Mouse (Mus musculus) kidney, adult 18-20 months (tissue): ENCODE measurements around the gene 6430628N08Rik.

Experiments
- DNase-seq: peaks from one replicate; pipeline ENCODE4 v3.0.0; 2021

Gene 6430628N08Rik

GRCm38 (mm10) chr4:115890066-115890465 is 399 bp upstream of the 6430628N08Rik start:
- no peak for DNase-seq

DNA sequence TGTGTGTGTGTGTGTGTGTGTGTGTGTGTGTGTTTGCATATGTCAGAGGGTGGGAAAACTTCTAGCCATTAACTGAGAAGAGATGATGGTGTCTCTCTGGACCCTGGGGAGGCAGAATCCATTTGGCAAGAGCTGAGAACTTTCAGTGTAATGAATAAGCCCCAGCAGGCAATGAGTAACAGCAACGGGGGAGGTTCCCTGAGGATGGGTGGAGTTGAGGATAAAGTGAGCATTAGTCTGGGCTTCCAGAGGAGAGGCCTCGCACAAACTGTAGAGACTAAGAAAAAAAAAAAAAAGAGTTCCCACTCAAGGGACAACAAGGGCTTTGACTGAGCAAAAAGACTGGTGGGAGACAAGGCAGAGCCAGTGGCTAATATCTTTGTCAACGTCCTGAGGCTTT is 3.8 kb downstream of the 6430628N08Rik start:
- peak; percentile 78 for DNase-seq

DNA sequence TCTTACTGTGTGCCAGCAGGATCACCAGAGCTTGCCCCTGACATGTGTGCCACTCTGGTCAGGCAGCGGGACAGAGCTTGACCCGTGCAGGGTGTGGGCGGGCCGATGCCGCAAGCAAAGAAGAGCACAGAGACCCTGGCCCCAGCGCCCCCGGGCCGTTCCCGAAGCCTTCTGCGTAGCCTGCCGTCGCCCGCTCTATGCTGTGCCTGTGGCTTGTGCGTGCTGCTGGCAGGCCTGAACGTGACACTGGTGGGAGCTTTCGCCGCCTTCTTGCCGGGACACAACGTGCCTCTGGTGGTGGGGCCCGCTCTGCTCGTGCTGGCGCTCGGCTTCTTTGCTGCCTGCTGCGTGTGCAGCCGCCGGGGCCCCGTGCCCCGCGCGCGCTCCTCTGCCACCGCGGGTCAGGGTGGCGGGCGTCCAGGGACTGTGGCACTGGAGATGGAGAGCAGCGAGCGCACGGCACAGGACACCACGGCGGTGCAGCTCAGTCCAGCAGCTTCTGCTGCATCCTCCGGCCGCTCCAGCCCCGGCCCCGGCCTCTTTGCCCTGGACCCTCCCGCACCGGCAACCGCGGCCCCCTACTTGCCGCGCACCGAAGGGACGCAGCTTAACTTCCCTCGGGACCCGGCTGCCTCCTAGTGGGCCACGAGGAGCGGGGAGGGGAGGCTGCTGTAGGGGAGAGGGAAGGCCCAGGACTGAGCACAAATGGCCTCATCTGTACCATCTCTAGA is 7.6 kb downstream of the 6430628N08Rik start:
- no peak for DNase-seq

DNA sequence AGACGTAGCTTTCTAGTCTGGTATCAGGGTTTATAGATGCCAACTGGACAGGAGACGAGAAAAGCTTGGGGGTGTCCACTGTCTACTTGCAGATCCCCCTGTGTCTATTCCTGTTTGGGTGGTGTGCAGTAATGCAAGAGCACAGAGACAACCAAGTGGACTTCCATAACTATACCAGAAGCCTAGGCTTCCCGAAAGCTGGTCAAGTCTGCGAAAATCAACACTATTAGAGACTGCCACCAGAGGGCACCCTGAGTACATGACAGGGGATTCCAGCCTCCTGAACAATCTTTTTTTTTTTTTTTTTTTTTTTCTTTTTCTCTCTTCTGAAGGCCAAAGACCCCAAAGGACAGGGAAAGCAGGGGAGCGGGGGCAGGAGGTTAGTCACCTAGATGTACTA is 12.4 kb downstream of the 6430628N08Rik start:
- peak; percentile 83 for DNase-seq

- DNase-seq: no peak
Measured at GRCm38 (mm10) chr4:115904375-115904774, 13.9 kb downstream of the 6430628N08Rik start.

- no peak for DNase-seq
Measured at GRCm38 (mm10) chr4:115905701-115906100, 15.2 kb downstream of the 6430628N08Rik start.

- DNase-seq: no peak
Measured at GRCm38 (mm10) chr4:115906791-115907190, 16.3 kb downstream of the 6430628N08Rik start.

GRCm38 (mm10) chr4:115907994-115908393 is 17.5 kb downstream of the 6430628N08Rik start:
- no peak for DNase-seq

GRCm38 (mm10) chr4:115908641-115909040 is 18.2 kb downstream of the 6430628N08Rik start:
- no peak for DNase-seq

DNA sequence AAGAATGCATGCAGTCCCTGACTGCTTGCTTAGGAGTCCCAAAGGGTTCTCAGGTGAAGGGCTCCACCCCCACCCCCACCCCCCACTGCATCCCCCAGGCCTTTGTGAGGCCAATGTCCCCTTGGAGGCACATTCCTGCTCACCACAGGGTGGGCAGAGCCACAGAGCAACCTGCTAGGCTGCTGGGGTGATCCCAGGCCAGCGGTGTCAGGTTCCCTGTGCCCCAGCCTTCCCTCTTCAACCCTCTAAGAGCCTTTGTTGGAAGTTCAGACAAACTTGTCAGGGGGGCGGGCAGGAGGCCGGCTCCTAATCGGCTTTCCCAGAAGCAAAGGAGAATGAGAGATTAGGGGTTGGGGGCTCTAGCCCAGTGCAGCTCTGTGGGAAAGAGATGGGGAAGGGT is 21.1 kb downstream of the 6430628N08Rik start:
- no peak for DNase-seq

GRCm38 (mm10) chr4:115919911-115920310 is 29.4 kb downstream of the 6430628N08Rik start:
- DNase-seq: peak; percentile 47

DNA sequence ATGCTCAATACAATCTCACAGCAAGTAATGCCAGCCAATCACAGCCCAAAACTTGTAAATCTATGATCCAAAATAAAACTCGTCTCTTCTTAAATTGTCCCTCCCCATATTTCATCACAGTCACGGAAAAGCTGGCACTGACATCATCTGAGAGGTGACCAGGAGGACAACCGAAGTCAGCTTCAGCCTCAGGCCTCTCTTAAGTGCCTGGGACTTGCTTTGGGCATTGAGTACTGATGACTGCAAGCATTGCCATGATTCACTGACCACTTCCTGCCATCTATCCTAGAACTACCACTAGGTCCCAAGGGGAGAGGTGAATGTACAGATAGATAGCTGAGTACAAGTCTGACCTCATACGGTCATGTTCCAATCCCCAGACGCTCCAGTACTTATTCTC is 32.2 kb downstream of the 6430628N08Rik start:
- no peak for DNase-seq

DNA sequence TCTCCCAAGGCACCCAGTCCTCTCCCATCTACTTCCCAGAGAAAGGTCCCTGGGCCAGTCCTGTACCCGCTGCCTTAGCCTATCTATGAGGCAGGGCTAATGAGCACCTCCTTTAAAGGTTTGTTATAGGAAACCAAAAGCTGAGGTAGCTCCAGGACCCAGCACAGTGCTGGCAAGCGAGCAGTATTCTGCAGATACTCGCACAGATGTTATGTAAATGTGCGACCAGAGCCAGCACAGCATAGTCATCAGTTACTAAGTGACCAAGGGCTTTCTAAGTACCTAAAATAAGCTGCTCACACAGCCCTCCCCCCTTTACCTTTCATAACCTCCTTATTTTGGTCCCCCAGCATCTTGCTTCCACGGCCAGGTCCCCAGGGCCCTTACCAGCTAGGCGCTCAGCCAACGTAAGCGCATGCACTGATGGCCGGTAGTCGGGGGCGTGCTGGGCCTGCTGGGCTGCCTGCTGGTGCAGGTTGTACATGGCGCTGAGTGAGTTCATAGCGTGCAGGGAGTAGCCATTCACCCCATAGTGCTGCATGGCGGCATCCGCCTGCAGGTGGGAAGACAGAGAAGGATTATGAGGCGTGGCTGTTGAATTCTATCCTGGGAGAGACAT is 32.9 kb downstream of the 6430628N08Rik start:
- DNase-seq: no peak

DNA sequence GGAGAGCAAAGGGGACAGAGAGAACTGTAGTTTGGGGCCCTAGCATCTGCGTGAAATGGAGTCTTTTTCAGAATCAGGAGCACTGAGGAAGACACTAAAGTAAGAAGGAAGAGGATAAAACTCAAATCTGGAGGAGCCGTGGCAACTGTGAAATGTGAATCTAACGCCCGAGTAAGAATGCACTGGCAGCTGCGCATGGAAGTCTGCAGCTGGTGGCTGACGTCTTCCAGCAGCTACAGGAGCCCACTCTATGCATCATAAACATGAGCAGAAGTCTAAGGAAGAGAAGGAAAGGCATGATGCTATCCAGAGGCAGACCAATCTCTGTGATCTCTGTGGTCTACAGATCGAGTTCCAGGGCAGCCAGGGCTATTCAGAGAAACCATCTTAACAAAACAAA is 37.2 kb downstream of the 6430628N08Rik start:
- DNase-seq: no peak

DNA sequence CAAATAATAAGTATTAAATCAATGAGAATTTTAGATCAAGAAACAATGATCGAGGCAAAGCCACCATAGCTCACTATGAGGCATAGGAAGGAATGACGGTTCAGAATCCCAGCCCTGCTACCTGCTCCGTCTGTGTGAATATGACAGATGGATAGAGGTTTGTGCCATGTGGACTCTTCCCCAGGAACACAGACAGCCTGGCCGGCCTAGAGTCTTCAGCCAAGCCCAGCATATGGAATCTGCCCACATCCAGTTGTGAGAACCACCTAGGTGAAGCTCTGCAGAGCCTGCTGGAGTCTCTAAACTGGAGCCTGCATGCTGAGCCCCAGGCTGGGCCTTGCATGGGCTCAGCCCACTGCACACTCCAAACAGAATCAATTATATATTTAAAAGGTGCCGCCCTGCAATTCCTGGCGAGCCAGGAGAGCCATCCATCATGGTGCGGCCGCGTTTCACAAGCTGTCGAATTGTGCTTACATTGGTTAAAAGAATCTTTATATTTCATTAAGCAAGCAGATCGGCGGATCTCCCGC is 41.2 kb downstream of the 6430628N08Rik start:
- DNase-seq: no peak

- DNase-seq: peak; percentile 23
Measured at GRCm38 (mm10) chr4:115935835-115936581, 45.5 kb downstream of the 6430628N08Rik start.

DNA sequence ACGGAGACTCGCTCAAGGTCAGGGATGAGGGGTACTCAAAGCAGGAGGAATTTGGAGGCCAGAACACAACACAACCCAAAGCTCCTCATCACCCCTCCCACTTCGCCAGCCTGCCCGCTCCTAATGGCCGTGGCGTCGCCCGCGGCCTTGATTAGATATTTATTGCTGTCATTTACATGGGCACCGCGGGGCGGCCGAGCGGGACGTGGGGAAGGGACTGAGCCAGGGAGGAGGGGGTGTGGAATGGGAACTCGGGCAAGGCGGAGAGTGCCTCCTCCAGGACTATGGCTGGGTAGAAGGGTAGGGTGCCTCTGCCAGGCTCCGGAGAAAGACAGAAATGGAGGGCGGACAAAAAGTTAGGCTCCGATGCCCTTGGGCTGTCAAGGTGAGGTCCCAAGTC is 46.2 kb downstream of the 6430628N08Rik start:
- DNase-seq: peak; percentile 12

DNA sequence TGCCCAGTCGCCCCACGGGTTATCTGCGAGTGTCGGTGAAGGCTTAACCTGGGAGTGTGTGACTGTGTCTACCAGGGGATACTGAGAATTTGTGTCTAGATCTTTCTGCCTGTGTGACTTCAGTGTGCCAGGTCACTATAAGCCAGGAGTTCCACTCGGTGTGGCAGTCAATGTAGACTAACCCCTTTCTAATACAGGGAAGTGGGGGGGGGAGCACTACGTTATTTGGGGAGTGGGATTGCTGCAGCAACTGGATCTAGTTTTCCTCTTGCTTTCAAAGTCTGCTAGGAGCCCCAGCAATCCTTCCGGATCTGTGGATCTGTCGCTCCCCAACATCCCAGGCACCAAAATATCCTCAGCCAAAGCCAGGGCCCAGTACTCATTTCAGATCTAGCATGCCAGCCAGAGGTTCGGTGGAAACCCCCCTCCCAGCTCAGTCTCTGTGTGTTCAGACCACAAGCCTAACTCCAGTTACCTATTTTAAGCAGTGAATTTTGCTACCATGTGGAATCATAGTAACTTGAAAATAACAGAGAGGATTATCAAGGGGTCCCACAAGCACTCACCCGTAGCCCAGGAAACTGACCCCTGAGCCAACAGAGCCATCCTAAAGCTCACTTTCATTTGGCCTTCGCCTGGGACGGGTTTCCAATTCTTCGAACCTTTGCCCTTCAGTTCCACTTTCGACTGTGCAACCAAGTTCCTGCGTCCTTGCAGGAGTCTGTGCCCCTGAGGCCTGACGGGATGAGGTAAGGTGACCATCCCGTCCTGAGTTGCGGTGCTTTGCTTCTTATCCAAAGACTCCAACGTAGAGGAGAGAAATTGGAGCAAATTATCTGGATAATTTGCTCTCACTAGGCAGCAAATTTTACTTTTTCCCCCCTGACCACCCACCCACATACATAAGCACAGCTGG is 46.9 kb downstream of the 6430628N08Rik start:
- no peak for DNase-seq

- DNase-seq: peak; percentile 54
Measured at GRCm38 (mm10) chr4:115938276-115939160, 48.1 kb downstream of the 6430628N08Rik start.

- no peak for DNase-seq
Measured at GRCm38 (mm10) chr4:115939295-115940102, 49.0 kb downstream of the 6430628N08Rik start, which contains the start of gene Dmbx1. Gene Dmbx1, minus strand, starts transcription at chr4:115939926.
